Comparison of ENCODE assay signal across 30 mouse cellular contexts in genomic region chr5:148412504-148412903, GRCm38 (mm10).
"Had no signal": no experiment of that assay in that cellular context is flagged by ENCODE, and none has a peak within 500 bp of the region (broad histone marks: within the 10 kb centered on the region; RNA-seq: fewer than 3 reads in every experiment).

No protein-coding gene starts in this region.

- H3K27ac ChIP-seq: heart, embryonic 10.5 days; heart, embryonic 13.5 days; heart, embryonic 15.5 days; hindbrain, embryonic 10.5 days; hindbrain, embryonic 12.5 days; hindbrain, embryonic 13.5 days; hindbrain, embryonic 14.5 days; hindbrain, embryonic 15.5 days; hindbrain, postnatal 0 days; intestine, embryonic 15.5 days; kidney, embryonic 15.5 days; kidney, postnatal 0 days; layer of hippocampus, adult 2 months; left cerebral cortex, adult 2 months had no signal

- H3K4me1 ChIP-seq: hindbrain, embryonic 10.5 days; hindbrain, embryonic 12.5 days; hindbrain, embryonic 13.5 days; hindbrain, embryonic 15.5 days; intestine, embryonic 15.5 days; kidney, embryonic 15.5 days had no signal

- H3K4me3 ChIP-seq: heart, embryonic 10.5 days; heart, embryonic 12.5 days; heart, embryonic 13.5 days; heart, embryonic 15.5 days; hindbrain, embryonic 10.5 days; hindbrain, embryonic 12.5 days; hindbrain, embryonic 13.5 days; hindbrain, embryonic 15.5 days; intestine, embryonic 15.5 days; kidney, embryonic 15.5 days; layer of hippocampus, adult 2 months; left cerebral cortex, adult 2 months had no signal

- DNase-seq: heart, postnatal 10 days; heart, postnatal 14 days; heart, postnatal 4 days; kidney, adult 11 months; kidney, adult 18-20 months; kidney, adult 2 months; kidney, adult 8-10 months; kidney, adult 9 months; kidney, postnatal 10 days; kidney, postnatal 14 days; kidney, postnatal 25 days; kidney, postnatal 36 days; kidney, postnatal 4 days; layer of hippocampus, adult 9-11 months; layer of hippocampus, postnatal 36 days had no signal

- H3K27me3 ChIP-seq: heart, embryonic 12.5 days; heart, embryonic 13.5 days; heart, embryonic 15.5 days; hindbrain, embryonic 12.5 days; hindbrain, embryonic 13.5 days; hindbrain, embryonic 15.5 days; intestine, embryonic 15.5 days; kidney, embryonic 15.5 days had no signal

- H3K36me3 ChIP-seq: heart, embryonic 10.5 days; heart, embryonic 12.5 days; heart, embryonic 13.5 days; heart, embryonic 15.5 days; hindbrain, embryonic 10.5 days; hindbrain, embryonic 12.5 days; hindbrain, embryonic 13.5 days; hindbrain, embryonic 15.5 days; intestine, embryonic 15.5 days; kidney, embryonic 15.5 days had no signal
